Mouse (Mus musculus) stomach, postnatal 0 days (tissue): ENCODE results near the gene Pgpep1.

Experiments used
- CTCF ChIP-seq: IDR thresholded peaks from 2 replicates; pipeline ENCODE4 v1.5.1; 2016; ENCODE audit warnings: antibody characterized with exemption, low read depth, mild to moderate bottlenecking, moderate library complexity
- EP300 ChIP-seq: optimal IDR thresholded peaks from 2 replicates; pipeline ENCODE3; 2016; ENCODE audit warnings: antibody characterized with exemption

GRCm38 (mm10) chr8:70675336-70675735 lies 15.1 kb upstream of the Pgpep1 start:
- TF ChIP-seq CTCF (no peak), EP300 (no peak)
